Mouse (Mus musculus) lung, embryonic 14.5 days (tissue): ENCODE measurements around the gene Ptcd3. TPM values are rescaled to one million over a fixed set of nuclear protein-coding genes. Genes with fewer than 3 reads are reported as not detected.

Experiments used
- ATAC-seq: fragments of 200-750 bp; cut with Nextera tagmentation; 2 replicates; pipeline ENCODE4 v1.8.0; 2017; ENCODE audit warnings: mild to moderate bottlenecking, moderate TSS enrichment, moderate library complexity; ENCODE audit not compliant: insufficient read depth
- DNase-seq: peaks from one replicate; pipeline ENCODE4 v3.0.0-alpha.2; 2015
- H3K27ac ChIP-seq: fragments of 300-500 bp; sonication (generic); 2 replicates; pipeline ENCODE4 v1.5.1; 2014; ENCODE audit warnings: low read depth, mild to moderate bottlenecking, moderate library complexity
- H3K27me3 ChIP-seq: fragments of 300-500 bp; sonication (generic); 2 replicates; pipeline ENCODE4 v1.6.1; 2014; ENCODE audit warnings: low read length, control low read depth; ENCODE audit not compliant: insufficient read depth
- H3K36me3 ChIP-seq: fragments of 300-500 bp; sonication (generic); 2 replicates; pipeline ENCODE4 v1.6.1; 2014; ENCODE audit warnings: control low read depth; ENCODE audit not compliant: insufficient read depth
- H3K4me1 ChIP-seq: fragments of 300-500 bp; sonication (generic); 2 replicates; pipeline ENCODE4 v1.6.1; 2014; ENCODE audit warnings: antibody characterized with exemption, control low read depth; ENCODE audit not compliant: insufficient read depth
- H3K4me2 ChIP-seq: fragments of 300-500 bp; sonication (generic); 2 replicates; pipeline ENCODE4 v1.6.1; 2014; ENCODE audit warnings: mild to moderate bottlenecking
- H3K4me3 ChIP-seq: fragments of 300-500 bp; sonication (generic); 2 replicates; pipeline ENCODE4 v1.5.1; 2014; ENCODE audit warnings: low read depth, low read length
- H3K9ac ChIP-seq: fragments of 300-500 bp; sonication (generic); 2 replicates; pipeline ENCODE4 v1.6.1; 2014
- H3K9me3 ChIP-seq: fragments of 300-500 bp; sonication (generic); 2 replicates; pipeline ENCODE4 v1.6.1; 2016; ENCODE audit warnings: low read depth, low read length, control low read depth
- CTCF ChIP-seq: IDR thresholded peaks from 2 replicates; pipeline ENCODE4 v1.5.1; 2016; ENCODE audit warnings: antibody characterized with exemption, low read depth
- WGBS: fragments of 180-500 bp; shearing (Covaris S2); extraction: QIAGEN DNeasy Blood & Tissue Kit; methylation state at CpG from one replicate; pipeline ENCODE4 v1.1.7; 2014; 5-methylcytosine and 5-hydroxymethylcytosine counted together
- polyA plus RNA-seq: library from polyadenylated mRNA; unstranded; fragments of >200 nt; fragmentation: Nextera tagmentation; extraction: Ambion mirVana; gene quantifications from 2 replicates; pipeline ENCODE4 v1.2.1, GENCODE M21; 2014

Ptcd3 gene
- polyA plus RNA-seq = 109 and 115 TPM in 2 replicates

DNA sequence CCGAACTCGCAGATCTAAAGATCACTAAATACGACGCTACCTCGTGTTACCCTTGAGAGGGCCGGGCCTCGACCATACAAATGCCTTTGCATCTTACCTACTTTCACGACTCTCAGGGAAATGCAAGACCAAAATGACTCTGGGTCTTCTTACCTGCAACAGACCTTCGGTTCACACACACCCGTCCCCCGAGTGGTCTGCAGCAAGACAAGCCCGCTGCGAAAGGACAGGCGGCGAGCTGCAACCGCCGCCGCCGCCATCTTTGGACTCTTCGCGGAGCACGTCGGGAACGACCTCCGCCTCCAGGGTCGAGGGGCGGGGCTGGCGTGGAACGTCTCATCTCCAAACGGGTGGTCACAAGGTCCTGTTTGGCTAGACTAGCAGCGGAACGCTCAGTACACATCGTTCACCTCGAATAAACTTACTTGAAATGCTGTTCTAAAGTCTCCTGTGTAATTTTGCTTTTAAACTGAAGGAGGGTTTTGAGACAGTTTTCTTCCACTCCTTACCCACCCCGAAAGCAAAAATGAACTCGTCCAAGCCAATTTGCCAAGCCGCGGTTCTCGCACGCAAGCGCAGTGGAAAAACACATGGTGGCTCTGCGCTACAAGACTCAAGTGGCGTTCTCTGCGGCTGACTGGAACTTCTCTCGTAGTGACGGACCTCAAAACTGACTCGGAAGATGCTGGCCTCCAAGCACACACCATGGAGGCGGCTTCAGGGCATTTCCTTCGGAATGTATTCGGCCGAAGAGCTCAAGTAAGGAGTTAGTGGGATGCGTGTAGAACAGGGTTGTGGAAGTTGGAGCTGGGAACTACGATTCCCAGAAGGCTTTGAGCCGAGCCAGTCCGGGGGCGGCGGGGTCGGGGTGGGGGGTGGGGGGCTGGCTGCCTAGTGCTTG lies at the start of gene Ptcd3, which contains the start of gene Polr1a:
Gene Ptcd3, minus strand, starts transcription at position 270 of the 901 bp plus-strand sequence.
Gene Polr1a, plus strand, starts transcription at position 573 of the 901 bp plus-strand sequence.
- DNase-seq (peak; percentile 97), ATAC-seq (peak; percentile 94)
- Histone ChIP-seq H3K4me1 (peaks cover 3% of the 10 kb centered on the region; the same call in 1 of the 2 replicates), H3K4me3 (peak within 1 kb of the TSS; percentile 69), H3K27ac (peak within 1 kb of the TSS; percentile 73; the same call in 1 of the 2 replicates), H3K9me3 (no peaks in the 10 kb centered on the region), H3K4me2 (peak within 1 kb of the TSS; percentile 90), H3K36me3 (peaks cover 43% of the 10 kb centered on the region), H3K27me3 (no peaks in the 10 kb centered on the region), H3K9ac (peak within 1 kb of the TSS; percentile 78)
- TF ChIP-seq CTCF = no peak
- WGBS = under 1% methylated on average over 58 of the region's 58 CpGs

DNA sequence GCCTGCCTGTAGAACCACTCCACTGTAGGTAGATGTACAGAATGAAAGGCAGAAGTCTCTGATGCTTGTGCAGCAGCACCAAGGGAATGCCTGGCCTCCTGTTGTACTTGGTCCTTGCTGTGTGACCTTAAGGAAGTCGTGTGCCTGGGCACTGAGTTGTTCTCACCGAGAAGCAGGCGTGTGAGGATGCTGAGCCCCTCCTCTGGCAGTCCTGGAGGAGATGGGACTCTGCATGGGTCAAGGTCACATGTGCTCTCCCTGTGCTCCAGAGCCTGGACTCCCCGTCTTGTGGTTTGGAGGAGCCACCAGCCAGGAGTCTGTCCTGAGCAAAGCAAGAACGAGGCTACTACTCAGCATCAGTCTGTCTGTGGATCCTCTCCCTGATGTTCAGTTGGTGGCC lies 42.6 kb upstream of the Ptcd3 start:
- ATAC-seq = no peak
- H3K36me3 ChIP-seq = peaks cover 74% of the 10 kb centered on the region
- WGBS = 78% methylated on average over 5 of the region's 5 CpGs

DNA sequence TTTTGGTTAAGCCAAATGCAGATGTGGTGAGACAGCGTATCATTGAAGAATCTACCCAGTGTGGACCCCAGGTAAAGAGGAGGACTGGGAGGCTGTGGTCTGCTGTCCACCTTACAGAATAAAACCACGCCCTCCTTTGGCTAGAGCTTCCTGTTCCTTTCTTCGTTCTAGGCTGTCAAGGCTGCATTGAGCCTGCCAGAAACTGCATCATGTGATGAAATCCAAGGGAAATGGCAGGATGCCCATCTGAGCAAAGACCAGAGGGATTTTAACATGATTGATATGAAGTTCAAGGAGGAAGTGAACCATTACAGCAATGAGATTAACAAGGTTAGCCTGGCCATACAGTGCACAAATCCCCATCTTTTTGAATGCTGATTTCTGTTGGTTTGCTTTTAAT lies 42.0 kb upstream of the Ptcd3 start:
- Histone ChIP-seq H3K9me3 (no peaks in the 10 kb centered on the region), H3K4me3 (no peak overlapping the region), H3K9ac (no peak overlapping the region), H3K36me3 (peaks cover 74% of the 10 kb centered on the region), H3K27ac (no peak overlapping the region), H3K4me2 (no peak overlapping the region), H3K27me3 (no peaks in the 10 kb centered on the region), H3K4me1 (no peaks in the 10 kb centered on the region)
- no peak for TF ChIP-seq CTCF
- DNase-seq = peak; percentile 60
- 79% methylated on average over 3 of the region's 3 CpGs for WGBS
- ATAC-seq = no peak

More for the DNA sequence above, 42.6 kb upstream of the Ptcd3 start:
- H3K4me2 ChIP-seq = no peak overlapping the region
- H3K9me3 ChIP-seq = no peaks in the 10 kb centered on the region
- H3K9ac ChIP-seq = no peak overlapping the region
- H3K4me1 ChIP-seq = no peaks in the 10 kb centered on the region
- H3K27ac ChIP-seq = no peak overlapping the region
- no peak for TF ChIP-seq CTCF
- H3K4me3 ChIP-seq = no peak overlapping the region
- H3K27me3 ChIP-seq = no peaks in the 10 kb centered on the region
- DNase-seq = no peak

DNA sequence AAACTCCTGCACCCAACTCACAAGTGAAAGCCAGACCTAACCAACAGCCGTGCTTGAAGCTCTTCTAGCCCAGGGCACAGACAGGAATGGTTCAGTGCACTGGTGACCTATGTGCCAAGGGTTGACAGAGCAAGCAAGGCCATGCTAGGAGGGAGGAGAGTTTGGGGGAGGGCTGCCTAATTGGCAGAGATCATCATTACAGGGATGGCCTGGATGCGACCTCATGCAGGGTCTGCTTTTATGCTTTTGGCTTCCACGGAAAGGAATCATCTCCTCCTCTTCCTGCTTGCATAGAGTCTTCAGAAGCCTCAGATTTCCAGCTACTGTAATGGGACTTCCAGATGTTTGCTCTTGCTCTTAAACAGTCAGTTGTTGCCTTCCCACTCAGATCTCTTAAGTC lies 41.2 kb upstream of the Ptcd3 start:
- DNase-seq (no peak), ATAC-seq (no peak)
- Histone ChIP-seq H3K4me2 (no peak overlapping the region), H3K4me3 (no peak overlapping the region), H3K27me3 (no peaks in the 10 kb centered on the region), H3K27ac (no peak overlapping the region), H3K9ac (no peak overlapping the region), H3K36me3 (peaks cover 75% of the 10 kb centered on the region), H3K9me3 (no peaks in the 10 kb centered on the region), H3K4me1 (no peaks in the 10 kb centered on the region)
- 75% methylated on average over 3 of the region's 3 CpGs for WGBS
- TF ChIP-seq CTCF = no peak

DNA sequence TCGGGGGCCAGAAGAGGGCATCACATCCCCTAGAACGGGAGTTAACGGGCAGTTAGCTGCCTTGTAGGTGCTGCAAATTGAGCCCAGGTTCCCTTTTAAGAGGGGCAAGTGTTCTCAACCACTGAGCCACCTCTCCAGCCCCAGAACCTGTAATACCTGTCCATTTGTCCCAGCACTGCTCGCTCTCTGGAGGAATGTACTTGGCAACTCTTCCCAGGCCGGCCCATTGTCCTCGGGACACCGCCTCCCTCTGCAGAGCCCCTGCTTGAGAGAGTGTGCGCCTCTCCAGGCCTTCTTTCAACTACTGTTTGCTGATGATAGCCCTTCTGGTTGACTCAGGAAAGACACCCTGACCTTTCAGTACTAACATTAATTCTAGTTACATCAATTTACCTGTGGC lies 37.6 kb upstream of the Ptcd3 start:
- Histone ChIP-seq H3K9ac (no peak overlapping the region), H3K4me1 (no peaks in the 10 kb centered on the region), H3K36me3 (peaks cover 60% of the 10 kb centered on the region), H3K4me2 (no peak overlapping the region), H3K27ac (no peak overlapping the region), H3K27me3 (no peaks in the 10 kb centered on the region), H3K4me3 (no peak overlapping the region), H3K9me3 (no peaks in the 10 kb centered on the region)
- DNase-seq (no peak), ATAC-seq (no peak)
- peak; percentile 17; the same call in 1 of the 2 replicates for TF ChIP-seq CTCF
- WGBS = 70% methylated on average over 8 of the region's 8 CpGs

DNA sequence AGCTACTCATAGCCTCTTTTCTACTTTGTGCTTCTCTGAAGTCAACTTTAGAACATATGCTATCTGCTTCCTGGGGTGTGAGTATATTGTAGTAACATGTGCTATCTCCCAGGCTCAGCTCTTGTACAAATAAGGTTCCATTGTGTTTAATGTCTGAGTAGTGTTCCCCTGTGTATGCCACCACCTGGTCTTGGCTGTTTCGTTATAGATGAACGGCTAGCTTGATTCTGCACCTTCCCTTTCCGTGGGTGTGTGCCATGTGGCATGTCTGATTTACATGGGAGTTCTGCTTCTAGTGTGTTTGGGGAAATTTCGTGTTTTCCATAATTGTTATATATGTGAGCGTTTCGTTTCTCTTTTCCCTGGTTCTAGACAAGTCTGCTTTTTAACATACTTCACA lies 36.6 kb upstream of the Ptcd3 start:
- TF ChIP-seq CTCF = no peak
- H3K36me3 ChIP-seq = peaks cover 59% of the 10 kb centered on the region
- no peak overlapping the region for H3K4me3 ChIP-seq
- DNase-seq = no peak
- no peak overlapping the region for H3K27ac ChIP-seq
- no peaks in the 10 kb centered on the region for H3K27me3 ChIP-seq
- ATAC-seq = no peak
- H3K4me1 ChIP-seq = no peaks in the 10 kb centered on the region
- no peaks in the 10 kb centered on the region for H3K9me3 ChIP-seq
- WGBS = 83% methylated on average over 6 of the region's 6 CpGs
- no peak overlapping the region for H3K9ac ChIP-seq
- no peak overlapping the region for H3K4me2 ChIP-seq

DNA sequence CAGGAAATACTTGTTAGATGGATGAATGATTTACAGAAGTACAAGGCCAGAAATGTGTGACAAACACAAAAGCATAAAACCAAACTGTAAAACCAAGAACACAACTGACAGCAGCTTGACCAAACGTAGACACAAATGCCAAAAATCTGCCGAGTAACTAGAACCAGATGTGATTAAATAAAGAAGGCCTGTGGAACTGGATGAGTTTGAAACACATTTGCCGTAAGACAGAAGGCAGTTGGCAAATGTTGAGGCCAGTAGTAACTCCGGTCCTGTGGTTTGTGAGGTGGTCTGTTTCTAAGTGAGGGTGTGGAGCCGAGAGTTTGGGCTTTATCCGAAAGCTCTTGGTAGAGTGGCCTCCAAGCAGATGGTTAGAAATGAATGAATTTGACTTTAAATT lies 32.4 kb upstream of the Ptcd3 start:
- Histone ChIP-seq H3K4me2 (no peak overlapping the region), H3K9ac (no peak overlapping the region), H3K27me3 (no peaks in the 10 kb centered on the region), H3K27ac (no peak overlapping the region), H3K36me3 (peaks cover 72% of the 10 kb centered on the region), H3K9me3 (no peaks in the 10 kb centered on the region), H3K4me3 (no peak overlapping the region), H3K4me1 (no peaks in the 10 kb centered on the region)
- 65% methylated on average over 6 of the region's 6 CpGs for WGBS
- no peak for TF ChIP-seq CTCF
- DNase-seq (no peak), ATAC-seq (no peak)
